Mouse (Mus musculus) thymus, adult 2 months (tissue): ENCODE results near the gene Nhp2.

Source experiments
- CTCF ChIP-seq: fragments of 200-500 bp; IDR thresholded peaks from 2 replicates; pipeline ENCODE4 v1.5.1; 2012; ENCODE audit warnings: mild to moderate bottlenecking, control low read depth, low read length, moderate library complexity, borderline replicate concordance; ENCODE audit not compliant: control insufficient read depth, poor library complexity, insufficient read depth; ENCODE audit errors: extremely low read depth
- POLR2A ChIP-seq: fragments of 200-500 bp; IDR thresholded peaks from 2 replicates; pipeline ENCODE4 v1.6.1; 2012; ENCODE audit warnings: mild to moderate bottlenecking, low read length, control low read depth, moderate library complexity; ENCODE audit not compliant: control insufficient read depth, poor library complexity, insufficient read depth; ENCODE audit errors: extremely low read depth

GRCm38 (mm10) chr11:51640748-51641147 is 21.2 kb downstream of the Nhp2 start:
- TF ChIP-seq CTCF, result no peak
- no peak for TF ChIP-seq POLR2A
